Mouse (Mus musculus): ENCODE measurements around the gene Kcns3. TPM values are rescaled to one million over a fixed set of nuclear protein-coding genes. Genes with fewer than 3 reads are reported as not detected.
A peak's percentile ranks its signal among the peaks of the same experiment; 100 is the strongest.
"Not testable (repeated sequence)": the region's sequence is repeated elsewhere in the genome, so short reads cannot be mapped to it uniquely, and the experiment has no call there.

The Kcns3 gene
- polyA plus RNA-seq, 1 experiment from 2014 or later: 4.3 TPM

- H3K9me3 ChIP-seq (ENCODE audit: control insufficient read depth, low read length): no peaks in the 10 kb centered on the region
- WGBS: 42% methylated on average over 3 of the region's 3 CpGs
- DNase-seq (ENCODE audit: low spot score) (no peak), ATAC-seq (ENCODE audit: low read depth) (no peak)
- no peak overlapping the region for H3K9ac ChIP-seq (ENCODE audit: low read depth, low read length)
- H3K4me1 ChIP-seq (ENCODE audit: control insufficient read depth, insufficient read depth, low read length): no peaks in the 10 kb centered on the region
- H3K4me3 ChIP-seq (ENCODE audit: low read depth, low read length): no peak overlapping the region
- H3K36me3 ChIP-seq (ENCODE audit: control insufficient read depth, insufficient read depth, low read length): no peaks in the 10 kb centered on the region
- H3K4me2 ChIP-seq (ENCODE audit: low read depth, low read length): no peak overlapping the region
- no peak overlapping the region for H3K27ac ChIP-seq (replicated peaks; ENCODE audit: low read depth, low read length)
- H3K27me3 ChIP-seq (replicated peaks; ENCODE audit: control insufficient read depth, insufficient read depth, low read length): no peaks in the 10 kb centered on the region
These were observed 21.7 kb downstream of the Kcns3 start for GRCm38 (mm10) chr12:11129188-11129587.

GRCm38 (mm10) chr12:11126186-11126759, 24.6 kb downstream of the Kcns3 start:
- Histone ChIP-seq H3K27ac (replicated peaks; ENCODE audit: low read depth, low read length) (no peak overlapping the region), H3K4me3 (ENCODE audit: low read depth, low read length) (no peak overlapping the region), H3K4me1 (ENCODE audit: control insufficient read depth, insufficient read depth, low read length) (no peaks in the 10 kb centered on the region), H3K27me3 (replicated peaks; ENCODE audit: control insufficient read depth, insufficient read depth, low read length) (no peaks in the 10 kb centered on the region), H3K4me2 (ENCODE audit: low read depth, low read length) (no peak overlapping the region), H3K9me3 (ENCODE audit: control insufficient read depth, low read length) (no peaks in the 10 kb centered on the region), H3K9ac (ENCODE audit: low read depth, low read length) (no peak overlapping the region), H3K36me3 (ENCODE audit: control insufficient read depth, insufficient read depth, low read length) (no peaks in the 10 kb centered on the region)
- WGBS: 61% methylated on average over 5 of the region's 5 CpGs
- no peak for ATAC-seq (ENCODE audit: low read depth)
- DNase-seq (ENCODE audit: low spot score): peak; percentile 5

- no peak overlapping the region for H3K4me3 ChIP-seq (ENCODE audit: low read depth, low read length)
- no peaks in the 10 kb centered on the region for H3K4me1 ChIP-seq (ENCODE audit: control insufficient read depth, insufficient read depth, low read length)
- no peak overlapping the region for H3K4me2 ChIP-seq (ENCODE audit: low read depth, low read length)
- H3K9ac ChIP-seq (ENCODE audit: low read depth, low read length): no peak overlapping the region
- H3K27me3 ChIP-seq (replicated peaks; ENCODE audit: control insufficient read depth, insufficient read depth, low read length): no peaks in the 10 kb centered on the region
- 82% methylated on average over 3 of the region's 3 CpGs for WGBS
- ATAC-seq (ENCODE audit: low read depth) (no peak), DNase-seq (ENCODE audit: low spot score) (no peak)
- no peak overlapping the region for H3K27ac ChIP-seq (replicated peaks; ENCODE audit: low read depth, low read length)
- no peaks in the 10 kb centered on the region for H3K9me3 ChIP-seq (ENCODE audit: control insufficient read depth, low read length)
- H3K36me3 ChIP-seq (ENCODE audit: control insufficient read depth, insufficient read depth, low read length): no peaks in the 10 kb centered on the region
These were observed 49.3 kb downstream of the Kcns3 start for GRCm38 (mm10) chr12:11101565-11101964.

GRCm38 (mm10) chr12:11088626-11089372, 62.1 kb downstream of the Kcns3 start:
- Histone ChIP-seq H3K36me3 (ENCODE audit: control insufficient read depth, insufficient read depth, low read length) (no peaks in the 10 kb centered on the region), H3K27ac (replicated peaks; ENCODE audit: low read depth, low read length) (no peak overlapping the region), H3K4me2 (ENCODE audit: low read depth, low read length) (no peak overlapping the region), H3K27me3 (replicated peaks; ENCODE audit: control insufficient read depth, insufficient read depth, low read length) (no peaks in the 10 kb centered on the region), H3K4me3 (ENCODE audit: low read depth, low read length) (no peak overlapping the region), H3K9me3 (ENCODE audit: control insufficient read depth, low read length) (no peaks in the 10 kb centered on the region), H3K9ac (ENCODE audit: low read depth, low read length) (no peak overlapping the region), H3K4me1 (ENCODE audit: control insufficient read depth, insufficient read depth, low read length) (peaks cover 10% of the 10 kb centered on the region; the same call in 1 of the 2 replicates)
- WGBS: 31% methylated on average over 5 of the region's 5 CpGs
- DNase-seq (ENCODE audit: low spot score) (peak; percentile 35), ATAC-seq (ENCODE audit: low read depth) (0 out of 2 replicates have a peak, but pooled peaks have one; percentile 30)

GRCm38 (mm10) chr12:11086866-11087265, 64.0 kb downstream of the Kcns3 start:
- Histone ChIP-seq H3K4me2 (ENCODE audit: low read depth, low read length) (no peak overlapping the region), H3K4me1 (ENCODE audit: control insufficient read depth, insufficient read depth, low read length) (peaks cover 10% of the 10 kb centered on the region; the same call in 1 of the 2 replicates), H3K9ac (ENCODE audit: low read depth, low read length) (no peak overlapping the region), H3K27ac (replicated peaks; ENCODE audit: low read depth, low read length) (no peak overlapping the region), H3K27me3 (replicated peaks; ENCODE audit: control insufficient read depth, insufficient read depth, low read length) (no peaks in the 10 kb centered on the region), H3K36me3 (ENCODE audit: control insufficient read depth, insufficient read depth, low read length) (no peaks in the 10 kb centered on the region), H3K4me3 (ENCODE audit: low read depth, low read length) (no peak overlapping the region), H3K9me3 (ENCODE audit: control insufficient read depth, low read length) (no peaks in the 10 kb centered on the region)
- no peak for DNase-seq (ENCODE audit: low spot score)
- no peak for ATAC-seq (ENCODE audit: low read depth)
- 46% methylated on average over 5 of the region's 5 CpGs for WGBS

GRCm38 (mm10) chr12:11071079-11071478, 79.8 kb downstream of the Kcns3 start:
- WGBS: 86% methylated on average over 2 of the region's 2 CpGs
- no peak overlapping the region for H3K27ac ChIP-seq (replicated peaks; ENCODE audit: low read depth, low read length)
- no peaks in the 10 kb centered on the region for H3K9me3 ChIP-seq (ENCODE audit: control insufficient read depth, low read length)
- H3K4me3 ChIP-seq (ENCODE audit: low read depth, low read length): no peak overlapping the region
- ATAC-seq (ENCODE audit: low read depth) (no peak), DNase-seq (ENCODE audit: low spot score) (no peak)
- no peaks in the 10 kb centered on the region for H3K4me1 ChIP-seq (ENCODE audit: control insufficient read depth, insufficient read depth, low read length)
- no peaks in the 10 kb centered on the region for H3K27me3 ChIP-seq (replicated peaks; ENCODE audit: control insufficient read depth, insufficient read depth, low read length)
- no peaks in the 10 kb centered on the region for H3K36me3 ChIP-seq (ENCODE audit: control insufficient read depth, insufficient read depth, low read length)
- H3K4me2 ChIP-seq (ENCODE audit: low read depth, low read length): no peak overlapping the region
- no peak overlapping the region for H3K9ac ChIP-seq (ENCODE audit: low read depth, low read length)

GRCm38 (mm10) chr12:11066865-11067264, 84.0 kb downstream of the Kcns3 start:
- H3K4me1 ChIP-seq (ENCODE audit: control insufficient read depth, insufficient read depth, low read length): no peaks in the 10 kb centered on the region
- no peaks in the 10 kb centered on the region for H3K9me3 ChIP-seq (ENCODE audit: control insufficient read depth, low read length)
- DNase-seq (ENCODE audit: low spot score) (no peak), ATAC-seq (ENCODE audit: low read depth) (no peak)
- H3K27me3 ChIP-seq (replicated peaks; ENCODE audit: control insufficient read depth, insufficient read depth, low read length): no peaks in the 10 kb centered on the region
- 80% methylated on average over 2 of the region's 2 CpGs for WGBS
- H3K36me3 ChIP-seq (ENCODE audit: control insufficient read depth, insufficient read depth, low read length): no peaks in the 10 kb centered on the region
- H3K27ac ChIP-seq (replicated peaks; ENCODE audit: low read depth, low read length): no peak overlapping the region
- no peak overlapping the region for H3K9ac ChIP-seq (ENCODE audit: low read depth, low read length)
- H3K4me3 ChIP-seq (ENCODE audit: low read depth, low read length): no peak overlapping the region
- no peak overlapping the region for H3K4me2 ChIP-seq (ENCODE audit: low read depth, low read length)

- H3K36me3 ChIP-seq (ENCODE audit: control insufficient read depth, insufficient read depth, low read length); H3K4me3 ChIP-seq (ENCODE audit: low read depth, low read length); H3K27me3 ChIP-seq (replicated peaks; ENCODE audit: control insufficient read depth, insufficient read depth, low read length); H3K9ac ChIP-seq (ENCODE audit: low read depth, low read length); H3K27ac ChIP-seq (replicated peaks; ENCODE audit: low read depth, low read length); ATAC-seq (ENCODE audit: low read depth); DNase-seq (ENCODE audit: low spot score); H3K4me2 ChIP-seq (ENCODE audit: low read depth, low read length); H3K9me3 ChIP-seq (ENCODE audit: control insufficient read depth, low read length); H3K4me1 ChIP-seq (ENCODE audit: control insufficient read depth, insufficient read depth, low read length): not testable (repeated sequence)
- 71% methylated on average over 4 of the region's 4 CpGs for WGBS
These were observed 98.2 kb downstream of the Kcns3 start for GRCm38 (mm10) chr12:11052676-11053075.

GRCm38 (mm10) chr12:11041821-11042220, 109.0 kb downstream of the Kcns3 start:
- Histone ChIP-seq H3K4me1 (ENCODE audit: control insufficient read depth, insufficient read depth, low read length) (no peaks in the 10 kb centered on the region), H3K9me3 (ENCODE audit: control insufficient read depth, low read length) (no peaks in the 10 kb centered on the region)

More at GRCm38 (mm10) chr12:11041821-11042220, 109.0 kb downstream of the Kcns3 start:
- no peak overlapping the region for H3K4me2 ChIP-seq (ENCODE audit: low read depth, low read length)
- no peak overlapping the region for H3K4me3 ChIP-seq (ENCODE audit: low read depth, low read length)
- no peak for ATAC-seq (ENCODE audit: low read depth)
- no peak overlapping the region for H3K9ac ChIP-seq (ENCODE audit: low read depth, low read length)
- no peaks in the 10 kb centered on the region for H3K36me3 ChIP-seq (ENCODE audit: control insufficient read depth, insufficient read depth, low read length)
- H3K27me3 ChIP-seq (replicated peaks; ENCODE audit: control insufficient read depth, insufficient read depth, low read length): no peaks in the 10 kb centered on the region
- no peak for DNase-seq (ENCODE audit: low spot score)
- no peak overlapping the region for H3K27ac ChIP-seq (replicated peaks; ENCODE audit: low read depth, low read length)
